Mouse (Mus musculus) WW6 (cell line): ENCODE data around the gene Tpm4.
"Not testable (repeated sequence)": the region's sequence is repeated elsewhere in the genome, so short reads cannot be mapped to it uniquely, and the experiment has no call there.

ENCODE experiments used
- DNase-seq: peaks from one replicate; pipeline ENCODE4 v3.0.0-alpha.2; 2013; ENCODE audit warnings: low read depth, low spot score

Gene Tpm4

DNA sequence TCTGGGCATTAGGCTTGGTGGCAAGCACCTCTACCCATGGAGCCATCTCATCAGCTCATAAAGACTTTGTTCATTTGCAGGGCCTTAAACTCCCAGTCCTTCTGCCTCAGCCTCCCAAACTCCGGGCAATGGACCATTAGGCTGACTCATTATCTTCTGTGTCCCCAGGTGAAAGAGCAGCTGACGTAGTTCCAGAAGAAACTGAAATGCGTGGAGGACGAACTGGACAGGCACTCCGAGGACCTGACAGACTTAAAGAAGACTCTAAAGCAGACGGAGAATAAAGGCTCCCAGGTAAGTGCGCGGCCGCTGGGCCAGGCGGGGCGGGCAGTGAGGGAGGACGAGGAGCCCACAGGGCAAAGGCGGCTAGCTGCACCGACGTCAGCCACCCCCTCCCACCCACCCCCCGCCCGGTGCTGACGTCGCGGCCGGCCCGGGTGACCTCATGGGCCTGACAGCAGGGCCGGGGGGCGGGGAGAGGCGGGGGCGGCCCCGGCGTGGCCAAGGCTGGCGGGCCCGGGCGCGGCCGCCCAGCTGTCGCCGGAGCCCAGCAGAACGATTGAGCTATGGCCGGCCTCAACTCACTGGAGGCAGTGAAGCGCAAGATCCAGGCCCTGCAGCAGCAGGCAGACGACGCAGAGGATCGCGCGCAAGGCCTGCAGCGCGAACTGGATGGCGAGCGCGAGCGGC, at the start of gene Tpm4:
Tpm4 (plus strand) TSS at position 220 of the 690 bp plus-strand sequence.
- no peak for DNase-seq

GRCm38 (mm10) chr8:72087611-72088010, 47.2 kb upstream of the Tpm4 start:
- DNase-seq = not testable (repeated sequence)

GRCm38 (mm10) chr8:72096721-72097120, 38.1 kb upstream of the Tpm4 start:
- not testable (repeated sequence) for DNase-seq

GRCm38 (mm10) chr8:72099377-72100103, 35.2 kb upstream of the Tpm4 start:
- DNase-seq = peak; percentile 28

DNA sequence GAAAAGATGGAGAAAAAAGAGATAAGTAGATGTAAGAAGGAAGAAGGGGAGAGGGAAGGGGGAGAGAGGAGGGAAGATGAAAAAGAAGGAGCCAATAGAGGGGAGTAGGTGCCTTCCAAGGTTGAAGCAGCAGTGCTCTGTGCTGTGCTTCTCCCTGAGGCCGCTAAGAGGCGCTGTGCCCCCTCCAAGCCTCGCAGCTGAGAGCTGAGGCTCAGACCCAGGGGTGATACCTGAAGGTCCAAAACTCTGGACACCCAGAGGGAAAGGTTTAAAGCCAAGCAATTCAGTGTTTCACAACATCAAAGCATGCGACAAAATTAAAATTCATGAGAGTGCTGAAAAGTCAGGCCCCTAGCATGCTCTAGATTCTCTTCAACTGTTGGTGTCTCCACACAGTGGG, 29.6 kb upstream of the Tpm4 start:
- peak; percentile 26 for DNase-seq

GRCm38 (mm10) chr8:72106740-72107139, 28.0 kb upstream of the Tpm4 start, which contains the start of gene Olfr374:
Gene Olfr374 (plus strand): TSS chr8:72107040.
- DNase-seq = no peak

- no peak for DNase-seq
Measured at GRCm38 (mm10) chr8:72110876-72111275, 23.9 kb upstream of the Tpm4 start.

DNA sequence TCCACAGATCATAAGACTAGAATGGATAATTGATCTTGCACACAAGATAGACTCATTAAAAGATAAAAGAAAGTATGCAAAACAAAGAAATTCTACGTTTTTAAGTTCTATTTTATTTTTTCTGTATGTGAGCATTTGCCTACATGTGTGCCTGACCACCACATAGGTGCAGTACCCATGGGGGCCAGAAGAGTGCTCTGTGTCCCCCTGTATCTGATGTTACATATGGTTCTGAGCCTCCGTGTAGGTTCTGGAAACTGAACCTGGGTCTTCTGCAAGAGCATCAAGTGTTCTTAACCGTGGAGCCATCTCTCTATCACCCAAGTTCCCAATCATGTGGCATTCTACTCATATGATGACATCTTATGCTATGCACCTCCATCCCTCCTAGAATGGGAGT, 22.3 kb upstream of the Tpm4 start:
- no peak for DNase-seq

DNA sequence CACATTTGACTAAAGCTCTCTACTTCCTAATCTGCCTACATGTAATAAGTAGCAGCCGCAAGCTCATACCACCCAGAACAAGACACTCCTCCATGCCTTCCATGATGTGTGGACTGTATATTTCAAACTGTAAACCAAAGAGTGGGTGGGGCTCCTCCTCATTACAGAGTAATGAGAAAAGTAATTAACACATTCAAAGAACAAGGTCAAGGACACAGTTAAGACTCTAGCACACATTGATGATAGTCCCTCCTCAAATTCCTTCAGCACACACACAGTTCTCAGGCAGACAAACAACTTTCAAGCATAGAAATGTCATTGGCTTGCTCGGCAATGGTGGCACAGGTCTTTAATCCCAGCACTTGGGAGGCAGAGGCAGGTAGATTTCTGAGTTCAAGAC, 19.6 kb upstream of the Tpm4 start:
- no peak for DNase-seq

GRCm38 (mm10) chr8:72118616-72119015, 16.2 kb upstream of the Tpm4 start:
- no peak for DNase-seq

DNA sequence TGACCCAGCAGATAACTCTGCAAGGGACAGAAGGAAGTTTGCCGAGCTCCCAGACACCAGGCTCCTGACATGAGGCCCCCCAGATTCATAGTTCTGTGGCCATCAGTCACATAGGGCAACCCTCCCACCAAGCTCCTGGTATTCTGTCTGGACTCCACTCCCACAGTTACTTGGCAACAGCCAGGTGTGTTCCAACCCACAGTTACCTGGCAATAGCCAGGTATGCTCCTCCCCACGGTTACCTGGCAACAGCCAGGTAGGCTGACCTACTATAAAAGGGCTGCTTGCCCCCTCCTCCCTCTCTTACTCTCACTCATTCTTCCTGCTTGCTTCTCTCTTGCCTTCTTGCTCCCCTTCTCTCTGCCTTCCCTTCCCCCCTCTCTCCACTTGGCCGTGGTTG, 13.3 kb upstream of the Tpm4 start:
- DNase-seq = not testable (repeated sequence)

- DNase-seq = no peak
Measured at GRCm38 (mm10) chr8:72121997-72122396, 12.8 kb upstream of the Tpm4 start.

DNA sequence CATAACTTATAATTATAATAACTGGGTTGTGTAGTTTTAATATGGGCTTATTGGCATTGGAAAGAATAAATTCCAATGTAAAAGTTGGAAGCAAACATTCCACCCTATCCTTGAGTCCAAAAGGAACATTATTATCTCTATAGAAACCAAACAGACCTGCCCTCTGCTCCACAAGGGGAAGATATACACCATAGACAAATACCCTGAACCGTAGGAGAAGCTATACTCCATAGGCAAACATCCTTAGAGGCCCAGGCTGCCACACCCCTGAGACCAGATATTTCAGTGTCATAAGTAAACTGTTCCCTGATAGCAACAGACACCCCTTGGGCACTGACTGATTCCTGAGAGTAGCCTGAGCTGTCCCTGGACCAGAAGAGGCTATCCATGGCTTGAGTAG, 6.9 kb upstream of the Tpm4 start:
- DNase-seq = no peak

- DNase-seq = no peak
Measured at GRCm38 (mm10) chr8:72131251-72131650, 3.5 kb upstream of the Tpm4 start.

- no peak for DNase-seq
Measured at GRCm38 (mm10) chr8:72131901-72132300, 2.9 kb upstream of the Tpm4 start.

GRCm38 (mm10) chr8:72132417-72132816, 2.4 kb upstream of the Tpm4 start:
- no peak for DNase-seq

DNA sequence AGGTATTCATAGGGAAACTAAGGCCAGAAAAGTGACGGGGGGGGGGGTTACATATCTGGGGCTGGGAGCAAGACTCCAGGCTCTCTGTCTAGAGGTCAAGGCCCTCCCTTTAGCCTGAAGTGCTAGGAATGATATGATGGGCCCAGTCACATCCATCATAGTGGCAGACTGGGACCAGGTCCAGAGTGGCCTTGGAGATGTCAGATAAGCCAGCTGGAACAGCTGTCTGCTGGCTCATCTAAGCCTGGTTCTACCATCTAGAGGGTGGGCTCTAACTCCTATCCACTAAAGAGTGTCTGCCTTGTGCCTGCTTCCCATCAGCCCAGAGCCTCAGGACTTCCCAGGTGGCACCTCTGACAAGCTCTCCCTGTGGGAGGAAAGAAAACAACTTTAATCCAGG, 1.9 kb upstream of the Tpm4 start:
- DNase-seq = no peak

- DNase-seq = no peak
Measured at GRCm38 (mm10) chr8:72133507-72133906, 1.3 kb upstream of the Tpm4 start.

GRCm38 (mm10) chr8:72135446-72136301, 899 bp downstream of the Tpm4 start:
- peak; percentile 34 for DNase-seq

DNA sequence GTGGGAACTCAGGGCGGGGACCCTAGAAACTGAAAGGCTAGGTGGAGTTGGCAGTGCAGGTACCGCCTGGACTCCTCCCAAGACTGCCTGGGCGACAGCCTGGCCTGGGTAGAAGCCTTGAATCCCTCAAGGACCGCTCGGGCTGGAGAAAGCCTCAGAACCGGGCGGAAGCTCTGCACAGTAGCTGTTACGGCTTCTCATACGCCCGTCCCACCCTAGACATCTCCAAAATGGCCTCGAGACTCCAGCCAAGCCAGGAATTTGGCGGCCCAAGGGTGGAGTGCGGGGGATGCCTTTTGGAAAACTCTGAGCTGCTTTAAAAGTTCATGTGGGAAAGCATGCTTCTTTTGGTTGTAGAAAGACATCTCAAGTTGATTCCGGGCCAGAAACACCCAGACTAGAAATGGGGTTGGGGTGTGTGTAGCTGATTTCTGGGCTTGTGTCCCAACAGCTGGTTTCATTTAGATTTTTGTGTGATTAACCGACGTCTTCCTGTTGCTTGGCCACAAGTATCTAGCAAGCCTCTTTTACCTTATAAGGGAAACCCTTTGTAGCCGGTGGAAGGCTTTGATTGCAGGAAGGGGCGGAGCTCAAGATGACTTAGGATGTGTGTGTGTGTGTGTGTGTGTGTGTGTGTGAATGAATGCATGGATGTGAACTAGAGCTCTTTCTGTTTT, 1.7 kb downstream of the Tpm4 start:
- DNase-seq = peak; percentile 45

DNA sequence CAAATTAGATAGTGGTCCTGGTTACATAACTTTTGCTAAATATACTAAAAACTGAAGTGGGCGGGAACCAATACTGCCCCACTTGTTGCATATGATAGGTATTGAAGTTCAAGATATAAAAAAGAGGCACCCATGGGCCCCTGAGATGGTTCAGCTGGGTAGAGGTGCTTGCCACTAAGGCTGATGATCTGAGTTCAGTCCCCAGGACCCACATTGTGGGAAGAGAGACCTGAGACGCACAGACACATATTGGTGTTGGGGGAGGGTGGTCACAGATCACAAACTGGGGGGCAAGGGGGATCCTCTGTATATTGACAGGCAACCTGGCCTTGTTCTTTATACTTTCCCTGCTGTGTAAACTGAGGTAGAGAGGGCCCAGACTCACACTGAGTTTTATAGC, 2.7 kb downstream of the Tpm4 start:
- no peak for DNase-seq

GRCm38 (mm10) chr8:72138456-72138855, 3.7 kb downstream of the Tpm4 start:
- no peak for DNase-seq
